12 mouse cellular contexts compared by ENCODE assay signal in the genomic region with DNA sequence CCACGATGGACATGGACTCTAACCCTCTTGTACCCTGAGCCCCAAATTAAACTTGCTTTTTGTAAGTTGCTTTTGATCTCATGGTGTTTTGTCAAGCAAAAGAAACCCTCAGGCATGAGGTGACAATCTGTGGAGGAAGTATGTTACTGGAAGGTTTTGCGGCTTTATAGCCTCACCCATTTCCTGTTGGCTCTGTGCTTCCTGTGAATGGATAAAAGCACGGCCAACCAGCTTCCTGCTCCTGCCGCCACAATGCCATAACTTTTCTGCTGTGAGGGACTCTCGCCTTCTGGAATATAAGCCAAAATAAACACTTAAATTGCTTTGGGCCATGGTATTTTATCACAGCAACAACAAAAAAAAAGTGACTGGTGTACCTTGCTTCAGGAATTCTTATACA. TPM values are rescaled to one million over a fixed set of nuclear protein-coding genes. Genes with fewer than 3 reads are reported as not detected.
DNase-seq lines count a peak whose midpoint lies in the region; ATAC-seq lines count a peak whose summit lies in the region.
"Had no signal": no experiment of that assay in that cellular context is flagged by ENCODE, and none has a peak within 500 bp of the region (broad histone marks: within the 10 kb centered on the region; RNA-seq: fewer than 3 reads in every experiment).

No protein-coding gene starts in this region.

- H3K27ac ChIP-seq in kidney, embryonic 15.5 days = peak overlapping the region; percentile 56
- H3K27ac ChIP-seq: embryonic facial prominence, embryonic 15.5 days had no signal

- no peak for DNase-seq in kidney, postnatal 10 days
- DNase-seq in c-Kit-positive CD71-negative TER-119-negative erythroid progenitor cells, embryonic 14.5 days (ENCODE audit: low read depth) = peak; percentile 6
- DNase-seq in induced T-regulatory cell, adult 2 months (ENCODE audit: low read depth) = peak; percentile 74
- DNase-seq in natural killer cell, adult 2 months (ENCODE audit: low spot score in 2 of 2) = peak; percentile 7 to 31
- DNase-seq in layer of hippocampus, postnatal 14 days (ENCODE audit: low spot score in 2 of 2) = no peak
- no peak for DNase-seq in neural tube, embryonic 10.5 days (ENCODE audit: extremely low spot score, low spot score)
- DNase-seq: adrenal gland, adult 8-10 months; cerebellum, adult 2 months; liver, postnatal 0 days; right cerebral cortex, adult 18-20 months had no signal

- no peaks in the 10 kb centered on the region for H3K9me3 ChIP-seq in kidney, embryonic 15.5 days (replicated peaks)
- H3K9me3 ChIP-seq: embryonic facial prominence, embryonic 15.5 days had no signal

- no peak for ATAC-seq in kidney, embryonic 15.5 days (replicated peaks; ENCODE audit: low FRiP score)
- ATAC-seq: liver, postnatal 0 days had no signal

- H3K4me2 ChIP-seq in kidney, embryonic 15.5 days = no peak overlapping the region
- H3K4me2 ChIP-seq: embryonic facial prominence, embryonic 15.5 days had no signal

- WGBS in kidney, embryonic 15.5 days = 38% methylated on average over 5 of the region's 5 CpGs

- H3K9ac ChIP-seq in kidney, embryonic 15.5 days = no peak overlapping the region
- H3K9ac ChIP-seq: embryonic facial prominence, embryonic 15.5 days; liver, postnatal 0 days had no signal

- H3K4me3 ChIP-seq in kidney, embryonic 15.5 days (replicated peaks) = no peak overlapping the region
- H3K4me3 ChIP-seq: embryonic facial prominence, embryonic 15.5 days had no signal

- no peaks in the 10 kb centered on the region for H3K27me3 ChIP-seq in kidney, embryonic 15.5 days
- H3K27me3 ChIP-seq: embryonic facial prominence, embryonic 15.5 days had no signal

- peaks cover 12% of the 10 kb centered on the region; the same call in 1 of the 2 replicates for H3K4me1 ChIP-seq in kidney, embryonic 15.5 days
- H3K4me1 ChIP-seq: embryonic facial prominence, embryonic 15.5 days had no signal

- H3K36me3 ChIP-seq in kidney, embryonic 15.5 days = no peaks in the 10 kb centered on the region
- H3K36me3 ChIP-seq: embryonic facial prominence, embryonic 15.5 days had no signal

RNA-seq across cellular contexts. Expression of a gene that starts 48.6 kb away (rescaled TPM):
- polyA plus RNA-seq in kidney, embryonic 15.5 days (2015; fragmentation: Nextera tagmentation; extraction: Ambion mirVana) = 197 and 211 TPM in 2 replicates
- total RNA-seq in layer of hippocampus, postnatal 14 days (2021) = 100 to 1,000 TPM; 106 TPM

RNA-seq across cellular contexts. Expression of a gene that starts 48.9 kb away (rescaled TPM):
- polyA plus RNA-seq in kidney, embryonic 15.5 days (2015; fragmentation: Nextera tagmentation; extraction: Ambion mirVana) = 59.3 and 61.7 TPM in 2 replicates
- 10 to 100 TPM; 28.1 to 28.3 TPM for total RNA-seq in layer of hippocampus, postnatal 14 days (2021)

Comparison
In these comparisons a context has a peak if more than half of its experiments do, and no peak if none do; other contexts are left out.
1. DNase-seq: peak in c-Kit-positive CD71-negative TER-119-negative erythroid progenitor cells, embryonic 14.5 days (single experiment), induced T-regulatory cell, adult 2 months (single experiment) and natural killer cell, adult 2 months (2 of 2); none in kidney, postnatal 10 days (single experiment), layer of hippocampus, postnatal 14 days (0 of 2) and neural tube, embryonic 10.5 days (single experiment).